Mouse (Mus musculus) heart, embryonic 13.5 days (tissue): Measurements from ENCODE around the gene Cacna1h. TPM values are rescaled to one million over a fixed set of nuclear protein-coding genes. Genes with fewer than 3 reads are reported as not detected.

Experiments
- ATAC-seq: fragments of 200-750 bp; cut with Nextera tagmentation; 2 replicates; pipeline ENCODE4 v1.8.0; 2017; ENCODE audit warnings: moderate TSS enrichment; ENCODE audit not compliant: insufficient number of reproducible peaks, low FRiP score, low TSS enrichment; ENCODE audit errors: extremely low read depth
- H3K27ac ChIP-seq: fragments of 300-500 bp; sonication (generic); replicated peaks from 2 replicates; pipeline ENCODE4 v1.5.1; 2015; ENCODE audit warnings: moderate library complexity, mild to moderate bottlenecking, inconsistent platforms
- H3K27me3 ChIP-seq: fragments of 300-500 bp; sonication (generic); replicated peaks from 2 replicates; pipeline ENCODE4 v1.6.1; 2015; ENCODE audit warnings: mild to moderate bottlenecking, inconsistent platforms
- H3K36me3 ChIP-seq: fragments of 300-500 bp; sonication (generic); 2 replicates; pipeline ENCODE4 v1.6.1; 2015; ENCODE audit warnings: mild to moderate bottlenecking, inconsistent platforms
- H3K4me1 ChIP-seq: fragments of 300-500 bp; sonication (generic); 2 replicates; pipeline ENCODE4 v1.6.1; 2015; ENCODE audit warnings: inconsistent platforms
- H3K4me2 ChIP-seq: fragments of 300-500 bp; sonication (generic); 2 replicates; pipeline ENCODE4 v1.6.1; 2015; ENCODE audit warnings: inconsistent platforms, mild to moderate bottlenecking, moderate library complexity
- H3K4me3 ChIP-seq: fragments of 300-500 bp; sonication (generic); 2 replicates; pipeline ENCODE4 v1.5.1; 2015; ENCODE audit warnings: moderate library complexity, mild to moderate bottlenecking, inconsistent platforms
- H3K9ac ChIP-seq: fragments of 300-500 bp; sonication (generic); 2 replicates; pipeline ENCODE4 v1.6.1; 2015; ENCODE audit warnings: inconsistent platforms, mild to moderate bottlenecking, moderate library complexity
- H3K9me3 ChIP-seq: fragments of 300-500 bp; sonication (generic); 2 replicates; pipeline ENCODE4 v1.6.1; 2016; ENCODE audit warnings: inconsistent platforms
- WGBS: fragments of 180-500 bp; shearing (Covaris S2); methylation state at CpG from one replicate; pipeline ENCODE4 v1.1.7; 2015; ENCODE audit warnings: mixed read lengths; 5-methylcytosine and 5-hydroxymethylcytosine counted together
- polyA plus RNA-seq: library from polyadenylated mRNA; unstranded; fragments of >200 nt; fragmentation: Nextera tagmentation; extraction: Ambion mirVana; gene quantifications from 2 replicates; pipeline ENCODE4 v1.2.1, GENCODE M21; 2015

Gene Cacna1h
- polyA plus RNA-seq, 1 experiment from 2014 or later, result 8.1 TPM

DNA sequence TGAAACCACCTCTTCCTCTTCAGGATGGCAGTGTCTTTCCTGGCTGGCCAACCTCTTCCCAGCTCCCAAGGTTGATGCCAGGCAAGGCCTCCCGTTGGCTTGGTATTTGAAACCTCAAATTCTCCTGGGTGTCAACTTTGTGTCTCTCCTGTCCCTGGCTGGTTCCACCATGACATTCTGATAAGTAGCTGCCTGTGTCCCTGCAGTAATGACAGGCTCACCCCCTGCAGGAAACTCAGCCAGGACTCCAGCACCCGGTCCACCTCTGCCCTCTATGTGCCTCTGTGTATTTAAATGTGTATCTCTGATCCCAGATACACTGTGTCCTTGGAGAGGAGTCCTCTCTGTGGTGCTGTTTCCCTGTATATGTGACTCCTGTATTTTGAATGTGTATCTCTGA, 32.7 kb upstream of the Cacna1h start:
- Histone ChIP-seq H3K27me3 (peaks cover 4% of the 10 kb centered on the region; the same call in 1 of the 2 replicates), H3K4me1 (peaks cover 90% of the 10 kb centered on the region), H3K9ac (no peak overlapping the region), H3K9me3 (no peaks in the 10 kb centered on the region), H3K4me2 (no peak overlapping the region), H3K36me3 (no peaks in the 10 kb centered on the region), H3K27ac (peak overlapping the region; percentile 3), H3K4me3 (no peak overlapping the region)
- ATAC-seq, result no peak
- 35% methylated on average over 2 of the region's 2 CpGs for WGBS

- Histone ChIP-seq H3K9ac (peak overlapping the region; percentile 47; the same call in 1 of the 2 replicates), H3K27me3 (no peaks in the 10 kb centered on the region), H3K36me3 (no peaks in the 10 kb centered on the region), H3K27ac (peak overlapping the region; percentile 99), H3K9me3 (peaks cover 5% of the 10 kb centered on the region; the same call in 1 of the 2 replicates), H3K4me1 (peaks cover 78% of the 10 kb centered on the region), H3K4me2 (0 out of 2 replicates have a peak overlapping the region, but pooled peaks have one; percentile 54), H3K4me3 (no peak overlapping the region)
- WGBS, result 44% methylated on average over 4 of the region's 4 CpGs
- ATAC-seq, result no peak
Measured at GRCm38 (mm10) chr17:25464091-25464490, 30.5 kb upstream of the Cacna1h start.

DNA sequence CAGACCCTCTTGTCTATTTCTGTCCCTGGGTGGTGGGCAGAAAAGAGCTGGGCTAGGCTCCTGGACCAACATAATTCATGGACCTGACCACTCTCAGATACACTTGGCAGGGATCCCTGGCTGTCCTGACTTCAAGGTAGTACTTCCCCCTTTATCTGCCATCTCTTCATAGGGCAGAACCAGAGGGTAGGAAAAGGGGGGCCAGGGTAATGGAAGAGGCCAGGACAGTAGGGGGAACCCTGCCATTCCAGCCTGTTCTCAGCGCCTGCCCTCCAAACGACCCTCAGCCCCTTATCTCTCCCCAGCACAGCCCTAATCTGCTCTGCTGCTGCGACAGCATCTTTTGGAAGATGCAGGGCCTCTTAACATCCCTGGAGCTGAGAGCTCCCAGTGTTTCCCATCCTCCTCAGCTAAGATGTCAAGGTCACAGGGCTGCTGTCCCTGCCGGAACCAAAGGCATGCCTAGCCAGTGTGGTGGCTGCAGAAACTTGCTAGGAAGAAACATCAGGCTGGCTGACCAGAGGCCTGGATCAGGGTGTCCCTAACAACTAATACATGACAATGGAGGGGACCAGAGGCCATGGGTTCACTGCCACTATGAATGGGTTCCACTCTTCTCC, 29.9 kb upstream of the Cacna1h start:
- peak overlapping the region; percentile 99 for H3K27ac ChIP-seq
- peak overlapping the region; percentile 54 for H3K4me2 ChIP-seq
- H3K4me3 ChIP-seq, result 0 out of 2 replicates have a peak overlapping the region, but pooled peaks have one; percentile 15
- no peaks in the 10 kb centered on the region for H3K36me3 ChIP-seq
- 7% methylated on average over 4 of the region's 4 CpGs for WGBS
- H3K9ac ChIP-seq, result peak overlapping the region; percentile 73
- H3K4me1 ChIP-seq, result peaks cover 72% of the 10 kb centered on the region
- H3K9me3 ChIP-seq, result peaks cover 5% of the 10 kb centered on the region; the same call in 1 of the 2 replicates
- no peaks in the 10 kb centered on the region for H3K27me3 ChIP-seq
- ATAC-seq, result no peak

- Histone ChIP-seq H3K9me3 (peaks cover 5% of the 10 kb centered on the region; the same call in 1 of the 2 replicates), H3K4me2 (peak overlapping the region; percentile 54), H3K27ac (peak overlapping the region; percentile 99), H3K9ac (peak overlapping the region; percentile 73), H3K4me1 (peaks cover 61% of the 10 kb centered on the region), H3K27me3 (no peaks in the 10 kb centered on the region), H3K4me3 (0 out of 2 replicates have a peak overlapping the region, but pooled peaks have one; percentile 15), H3K36me3 (no peaks in the 10 kb centered on the region)
- 20% methylated on average over 9 of the region's 9 CpGs for WGBS
- peak; percentile 60 for ATAC-seq
Measured at GRCm38 (mm10) chr17:25462236-25462875, 28.8 kb upstream of the Cacna1h start.

GRCm38 (mm10) chr17:25456540-25456939, 23.0 kb upstream of the Cacna1h start:
- no peak overlapping the region for H3K4me2 ChIP-seq
- no peak for ATAC-seq
- H3K27me3 ChIP-seq, result no peaks in the 10 kb centered on the region
- H3K9me3 ChIP-seq, result peaks cover 5% of the 10 kb centered on the region; the same call in 1 of the 2 replicates
- peaks cover 14% of the 10 kb centered on the region for H3K4me1 ChIP-seq
- no peak overlapping the region for H3K27ac ChIP-seq
- H3K9ac ChIP-seq, result no peak overlapping the region
- H3K4me3 ChIP-seq, result no peak overlapping the region
- 71% methylated on average over 8 of the region's 8 CpGs for WGBS
- no peaks in the 10 kb centered on the region for H3K36me3 ChIP-seq

DNA sequence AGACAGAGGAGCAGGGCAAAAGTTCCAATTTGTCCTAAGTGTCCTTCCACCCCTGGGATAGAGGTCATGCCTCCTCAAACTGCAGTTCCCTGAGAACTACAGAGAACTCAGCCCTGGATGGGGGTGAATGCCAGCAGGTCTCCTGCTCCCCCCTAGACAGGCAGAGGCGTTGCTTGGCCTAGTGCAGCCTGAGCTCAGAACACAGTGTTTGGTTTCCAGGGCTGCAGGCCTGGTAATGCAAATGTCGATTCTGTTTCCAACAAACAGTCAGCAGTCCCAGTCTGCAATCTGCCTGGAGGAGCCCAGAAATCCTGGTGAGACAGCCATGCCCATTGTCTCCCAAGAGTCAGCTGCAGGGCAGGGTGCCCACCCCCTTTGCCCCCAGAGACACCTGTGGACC, 20.7 kb upstream of the Cacna1h start, which contains the start of gene Tekt4:
TSS of gene Tekt4 (plus strand) at position 344 of the 400 bp plus-strand sequence.
- no peak within 1 kb of the TSS for H3K4me3 ChIP-seq
- WGBS, result 38% methylated on average over 2 of the region's 2 CpGs

GRCm38 (mm10) chr17:25452246-25452965, 18.8 kb upstream of the Cacna1h start:
- H3K4me3 ChIP-seq, result no peak overlapping the region
- ATAC-seq, result no peak
- peaks cover 15% of the 10 kb centered on the region for H3K4me1 ChIP-seq
- H3K27me3 ChIP-seq, result peaks cover 5% of the 10 kb centered on the region; the same call in 1 of the 2 replicates
- no peaks in the 10 kb centered on the region for H3K9me3 ChIP-seq
- H3K27ac ChIP-seq, result no peak overlapping the region
- no peak overlapping the region for H3K9ac ChIP-seq
- no peaks in the 10 kb centered on the region for H3K36me3 ChIP-seq
- 73% methylated on average over 5 of the region's 5 CpGs for WGBS
- no peak overlapping the region for H3K4me2 ChIP-seq

More for the DNA sequence above, 20.7 kb upstream of the Cacna1h start, which contains the start of gene Tekt4:
- no peaks in the 10 kb centered on the region for H3K27me3 ChIP-seq
- no peak within 1 kb of the TSS for H3K27ac ChIP-seq
- no peaks in the 10 kb centered on the region for H3K9me3 ChIP-seq
- no peak for ATAC-seq
- no peaks in the 10 kb centered on the region for H3K36me3 ChIP-seq
- peaks cover 18% of the 10 kb centered on the region for H3K4me1 ChIP-seq
- peak within 1 kb of the TSS; percentile 30; the same call in 1 of the 2 replicates for H3K9ac ChIP-seq
- no peak within 1 kb of the TSS for H3K4me2 ChIP-seq

GRCm38 (mm10) chr17:25450329-25450728, 16.7 kb upstream of the Cacna1h start:
- Histone ChIP-seq H3K27me3 (peaks cover 9% of the 10 kb centered on the region; the same call in 1 of the 2 replicates), H3K9ac (no peak overlapping the region; the same call in 1 of the 2 replicates), H3K4me2 (no peak overlapping the region), H3K4me3 (no peak overlapping the region), H3K36me3 (no peaks in the 10 kb centered on the region), H3K4me1 (peaks cover 15% of the 10 kb centered on the region), H3K9me3 (no peaks in the 10 kb centered on the region), H3K27ac (no peak overlapping the region)
- ATAC-seq, result no peak
- 52% methylated on average over 4 of the region's 4 CpGs for WGBS

DNA sequence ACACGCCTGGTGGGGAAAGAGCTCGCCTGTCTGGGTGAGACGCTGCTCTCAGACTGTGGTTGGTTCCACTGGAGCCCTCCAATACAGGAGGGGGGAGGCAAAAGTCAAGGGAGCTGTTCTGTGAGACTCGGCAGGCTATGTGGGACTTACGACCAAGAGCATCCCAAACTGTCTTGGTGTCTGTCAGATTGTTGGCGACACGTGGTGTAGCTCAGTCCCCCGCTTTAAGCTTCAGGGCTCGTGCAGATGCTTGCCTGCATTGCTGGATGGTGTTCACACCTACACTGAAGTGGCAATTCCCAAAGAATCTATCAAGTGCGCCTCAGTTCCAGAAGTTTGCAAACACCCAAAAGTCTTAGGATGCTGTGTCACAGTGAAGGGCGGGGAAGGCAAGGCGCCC, 14.3 kb upstream of the Cacna1h start:
- Histone ChIP-seq H3K4me1 (peaks cover 24% of the 10 kb centered on the region), H3K27ac (no peak overlapping the region), H3K27me3 (peaks cover 9% of the 10 kb centered on the region; the same call in 1 of the 2 replicates), H3K4me3 (no peak overlapping the region), H3K4me2 (no peak overlapping the region), H3K9me3 (no peaks in the 10 kb centered on the region), H3K36me3 (no peaks in the 10 kb centered on the region), H3K9ac (no peak overlapping the region)
- WGBS, result 64% methylated on average over 12 of the region's 12 CpGs
- ATAC-seq, result no peak

- H3K9ac ChIP-seq, result no peak overlapping the region
- H3K4me2 ChIP-seq, result no peak overlapping the region
- H3K27me3 ChIP-seq, result peaks cover 9% of the 10 kb centered on the region; the same call in 1 of the 2 replicates
- no peak overlapping the region for H3K4me3 ChIP-seq
- H3K36me3 ChIP-seq, result no peaks in the 10 kb centered on the region
- no peak overlapping the region for H3K27ac ChIP-seq
- WGBS, result 80% methylated on average over 3 of the region's 3 CpGs
- H3K4me1 ChIP-seq, result peaks cover 24% of the 10 kb centered on the region
- ATAC-seq, result no peak
- no peaks in the 10 kb centered on the region for H3K9me3 ChIP-seq
Measured at GRCm38 (mm10) chr17:25445841-25446240, 12.3 kb upstream of the Cacna1h start.

DNA sequence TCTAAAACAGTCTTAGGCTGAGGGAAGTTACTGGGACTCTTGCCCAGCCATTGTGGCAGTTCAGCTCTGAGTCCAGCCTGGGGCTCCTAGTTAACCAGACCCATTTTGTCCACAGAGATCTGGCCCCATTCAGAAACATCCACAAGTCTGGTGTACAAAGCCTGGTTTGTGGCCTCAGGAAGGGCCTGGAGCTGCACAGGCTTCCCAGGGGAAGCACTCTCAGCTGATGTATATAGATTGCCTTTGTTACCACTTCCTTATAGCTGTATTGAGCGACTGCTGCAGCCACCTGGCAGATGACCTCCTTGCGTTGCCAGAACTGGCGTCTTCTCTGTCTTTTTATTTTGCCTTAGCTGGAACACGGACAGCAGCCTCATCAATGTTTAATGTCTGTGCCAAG, 11.5 kb upstream of the Cacna1h start:
- ATAC-seq, result no peak
- 0 out of 2 replicates have a peak overlapping the region, but pooled peaks have one; percentile 7 for H3K9ac ChIP-seq
- H3K9me3 ChIP-seq, result no peaks in the 10 kb centered on the region
- peaks cover 9% of the 10 kb centered on the region; the same call in 1 of the 2 replicates for H3K27me3 ChIP-seq
- no peak overlapping the region for H3K4me3 ChIP-seq
- no peak overlapping the region for H3K27ac ChIP-seq
- H3K36me3 ChIP-seq, result no peaks in the 10 kb centered on the region
- H3K4me2 ChIP-seq, result no peak overlapping the region
- WGBS, result 61% methylated on average over 4 of the region's 4 CpGs
- H3K4me1 ChIP-seq, result peaks cover 19% of the 10 kb centered on the region
